Mouse (Mus musculus): ENCODE measurements around the gene Slc26a11.

DNA sequence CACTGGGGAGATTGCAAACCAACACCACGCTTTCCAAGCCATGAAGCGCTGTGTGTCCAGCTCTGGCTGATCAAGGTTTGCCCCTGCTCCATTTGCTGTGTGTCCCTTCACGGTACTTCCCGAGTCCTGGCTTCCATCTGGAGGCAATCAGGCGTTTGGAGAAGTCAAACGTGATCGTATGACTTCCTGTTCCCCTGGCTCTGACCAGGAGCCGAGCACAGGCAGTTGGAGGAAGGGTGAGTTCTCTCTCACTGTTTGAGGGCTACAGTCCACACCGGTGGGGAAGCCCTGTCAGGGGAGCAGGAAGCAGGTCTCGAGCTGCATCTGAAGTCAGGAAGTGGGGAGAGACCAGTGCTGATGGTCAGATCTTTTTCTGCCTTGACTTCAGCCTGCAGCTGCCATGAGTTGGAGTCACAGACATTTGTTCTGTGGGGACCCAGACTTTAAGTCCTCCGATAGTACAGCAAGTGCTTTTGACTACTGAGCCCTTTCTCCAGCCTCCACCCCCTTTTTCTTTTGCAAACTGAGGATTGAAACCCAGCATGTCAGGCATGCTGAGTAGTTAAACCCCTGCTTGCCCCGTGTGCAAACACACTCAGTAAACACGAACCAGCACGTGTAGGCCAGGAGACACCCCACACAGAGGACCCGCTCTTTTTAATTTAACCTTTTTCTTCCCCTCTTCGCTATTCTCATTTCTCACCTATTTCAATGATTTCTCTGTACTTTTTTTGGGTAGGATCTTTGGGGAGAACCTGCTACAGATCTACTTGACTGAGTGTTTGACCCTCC lies 64.2 kb downstream of the Slc26a11 start:
- no peak for TF ChIP-seq POLR2A (IDR thresholded peaks at IDR 0.05; ENCODE audit: insufficient read depth, low read depth, low read length)
- TF ChIP-seq CTCF (IDR thresholded peaks at IDR 0.05): no peak
- TF ChIP-seq EP300 (IDR thresholded peaks at IDR 0.05; ENCODE audit: insufficient read depth, low read depth, low read length): no peak

All from heart, adult 2 months (tissue).